Mouse (Mus musculus) ovary, postnatal 14 days (tissue): Measurements from ENCODE around the gene Wscd2.
A peak's percentile ranks its signal among the peaks of the same experiment; 100 is the strongest.

Source experiments
- DNase-seq: peaks from one replicate; pipeline ENCODE4 v3.0.0; 2022; ENCODE audit warnings: low spot score

Wscd2 gene

GRCm38 (mm10) chr5:113618716-113619115 is 128.6 kb downstream of the Wscd2 start:
- no peak for DNase-seq

GRCm38 (mm10) chr5:113619151-113619550 is 129.0 kb downstream of the Wscd2 start:
- DNase-seq, result no peak

GRCm38 (mm10) chr5:113620130-113620716 is 130.1 kb downstream of the Wscd2 start:
- no peak for DNase-seq

- no peak for DNase-seq
Observed at GRCm38 (mm10) chr5:113620999-113621398, 130.9 kb downstream of the Wscd2 start.

GRCm38 (mm10) chr5:113623052-113623451 is 132.9 kb downstream of the Wscd2 start:
- DNase-seq, result no peak

- no peak for DNase-seq
Observed at GRCm38 (mm10) chr5:113625068-113625467, 134.9 kb downstream of the Wscd2 start.

GRCm38 (mm10) chr5:113626352-113626751 is 136.2 kb downstream of the Wscd2 start:
- DNase-seq, result no peak

- no peak for DNase-seq
Observed at GRCm38 (mm10) chr5:113626991-113627390, 136.9 kb downstream of the Wscd2 start.

- DNase-seq, result no peak
Observed at GRCm38 (mm10) chr5:113627820-113628437, 137.8 kb downstream of the Wscd2 start.

GRCm38 (mm10) chr5:113629248-113629647 is 139.1 kb downstream of the Wscd2 start:
- no peak for DNase-seq

- no peak for DNase-seq
Observed at GRCm38 (mm10) chr5:113630116-113630515, 140.0 kb downstream of the Wscd2 start.

- no peak for DNase-seq
Observed at GRCm38 (mm10) chr5:113633037-113633714, 143.0 kb downstream of the Wscd2 start.

- peak; percentile 28 for DNase-seq
Observed at GRCm38 (mm10) chr5:113634024-113634651, 144.0 kb downstream of the Wscd2 start.

- DNase-seq, result no peak
Observed at GRCm38 (mm10) chr5:113634887-113635610, 144.9 kb downstream of the Wscd2 start.

- DNase-seq, result no peak
Observed at GRCm38 (mm10) chr5:113635861-113636565, 145.9 kb downstream of the Wscd2 start.

- no peak for DNase-seq
Observed at GRCm38 (mm10) chr5:113637631-113638030, 147.5 kb downstream of the Wscd2 start.

GRCm38 (mm10) chr5:113638055-113638454 is 147.9 kb downstream of the Wscd2 start:
- no peak for DNase-seq

- no peak for DNase-seq
Observed at GRCm38 (mm10) chr5:113639126-113639525, 149.0 kb downstream of the Wscd2 start.
